Mouse (Mus musculus) hindbrain, embryonic 12.5 days (tissue): ENCODE measurements at regions not wholly inside any gene's neighbourhood (a gene's known extent, or its start where the extent isn't known, plus 50 kb on each side); places are given as distances from the start of the nearest gene placed in this dataset.

Source experiments
- ATAC-seq: fragments of 200-750 bp; cut with Nextera tagmentation; 2 replicates; pipeline ENCODE4 v1.8.0; 2017; ENCODE audit warnings: moderate TSS enrichment; ENCODE audit not compliant: low FRiP score
- H3K27ac ChIP-seq: fragments of 300-500 bp; sonication (generic); 2 replicates; pipeline ENCODE4 v1.5.1; 2016; ENCODE audit warnings: mild to moderate bottlenecking
- H3K27me3 ChIP-seq: fragments of 300-500 bp; sonication (generic); 2 replicates; pipeline ENCODE4 v1.6.1; 2016; ENCODE audit warnings: mild to moderate bottlenecking
- H3K36me3 ChIP-seq: fragments of 300-500 bp; sonication (generic); 2 replicates; pipeline ENCODE4 v1.6.1; 2016; ENCODE audit warnings: mild to moderate bottlenecking
- H3K4me1 ChIP-seq: fragments of 300-500 bp; sonication (generic); 2 replicates; pipeline ENCODE4 v1.6.1; 2016
- H3K4me2 ChIP-seq: fragments of 300-500 bp; sonication (generic); replicated peaks from 2 replicates; pipeline ENCODE4 v1.6.1; 2016; ENCODE audit warnings: mild to moderate bottlenecking
- H3K4me3 ChIP-seq: fragments of 300-500 bp; sonication (generic); 2 replicates; pipeline ENCODE4 v1.5.1; 2016; ENCODE audit warnings: mild to moderate bottlenecking
- H3K9ac ChIP-seq: fragments of 300-500 bp; sonication (generic); 2 replicates; pipeline ENCODE4 v1.6.1; 2016; ENCODE audit warnings: mild to moderate bottlenecking, moderate library complexity
- H3K9me3 ChIP-seq: fragments of 300-500 bp; sonication (generic); replicated peaks from 2 replicates; pipeline ENCODE4 v1.6.1; 2016; ENCODE audit warnings: mild to moderate bottlenecking
- WGBS: fragments of 180-500 bp; shearing (Covaris S2); methylation state at CpG from one replicate; pipeline ENCODE4 v1.1.7; 2016; 5-methylcytosine and 5-hydroxymethylcytosine counted together

GRCm38 (mm10) chr4:131416209-131416608 lies 421.9 kb downstream of the Ptpru start:
- WGBS, result 56% methylated on average over 3 of the region's 3 CpGs
- Histone ChIP-seq H3K4me3 (no peak overlapping the region), H3K36me3 (no peaks in the 10 kb centered on the region), H3K9ac (no peak overlapping the region), H3K4me2 (no peak overlapping the region), H3K4me1 (peaks cover 7% of the 10 kb centered on the region), H3K9me3 (no peaks in the 10 kb centered on the region), H3K27ac (no peak overlapping the region), H3K27me3 (no peaks in the 10 kb centered on the region)
- ATAC-seq, result no peak

- H3K4me1 ChIP-seq, result peaks cover under 1% of the 10 kb centered on the region; the same call in 1 of the 2 replicates
- ATAC-seq, result no peak
- H3K4me3 ChIP-seq, result no peak overlapping the region
- H3K9ac ChIP-seq, result no peak overlapping the region
- 82% methylated on average over 14 of the region's 14 CpGs for WGBS
- no peak overlapping the region for H3K27ac ChIP-seq
- H3K9me3 ChIP-seq, result no peaks in the 10 kb centered on the region
- no peaks in the 10 kb centered on the region for H3K27me3 ChIP-seq
- H3K4me2 ChIP-seq, result no peak overlapping the region
- H3K36me3 ChIP-seq, result no peaks in the 10 kb centered on the region
Measured at GRCm38 (mm10) chr4:131417159-131417748, 420.8 kb downstream of the Ptpru start.

- no peak overlapping the region for H3K27ac ChIP-seq
- 42% methylated on average over 11 of the region's 11 CpGs for WGBS
- no peaks in the 10 kb centered on the region for H3K36me3 ChIP-seq
- ATAC-seq, result no peak
- no peaks in the 10 kb centered on the region for H3K27me3 ChIP-seq
- peaks cover 23% of the 10 kb centered on the region for H3K4me1 ChIP-seq
- no peak overlapping the region for H3K9ac ChIP-seq
- no peak overlapping the region for H3K4me3 ChIP-seq
- no peaks in the 10 kb centered on the region for H3K9me3 ChIP-seq
- no peak overlapping the region for H3K4me2 ChIP-seq
Measured at GRCm38 (mm10) chr4:131425311-131425710, 412.8 kb downstream of the Ptpru start.

GRCm38 (mm10) chr4:131427871-131428270 lies 410.2 kb downstream of the Ptpru start:
- no peaks in the 10 kb centered on the region for H3K9me3 ChIP-seq
- 95% methylated on average over 7 of the region's 7 CpGs for WGBS
- no peak overlapping the region for H3K4me3 ChIP-seq
- H3K27me3 ChIP-seq, result no peaks in the 10 kb centered on the region
- H3K4me2 ChIP-seq, result no peak overlapping the region
- peaks cover 33% of the 10 kb centered on the region for H3K4me1 ChIP-seq
- H3K36me3 ChIP-seq, result no peaks in the 10 kb centered on the region
- H3K9ac ChIP-seq, result no peak overlapping the region
- no peak overlapping the region for H3K27ac ChIP-seq
- ATAC-seq, result no peak

GRCm38 (mm10) chr4:131429356-131429755 lies 408.7 kb downstream of the Ptpru start:
- H3K27me3 ChIP-seq, result no peaks in the 10 kb centered on the region
- H3K9ac ChIP-seq, result no peak overlapping the region
- H3K4me1 ChIP-seq, result peaks cover 38% of the 10 kb centered on the region
- H3K27ac ChIP-seq, result peak overlapping the region; percentile 40; the same call in 1 of the 2 replicates
- H3K4me3 ChIP-seq, result no peak overlapping the region
- peak; percentile 23 for ATAC-seq
- H3K36me3 ChIP-seq, result no peaks in the 10 kb centered on the region
- no peak overlapping the region for H3K4me2 ChIP-seq
- H3K9me3 ChIP-seq, result no peaks in the 10 kb centered on the region
- WGBS, result 41% methylated on average over 11 of the region's 11 CpGs

GRCm38 (mm10) chr4:131430420-131430819 lies 407.7 kb downstream of the Ptpru start:
- Histone ChIP-seq H3K9me3 (no peaks in the 10 kb centered on the region), H3K4me2 (no peak overlapping the region), H3K27me3 (no peaks in the 10 kb centered on the region), H3K4me1 (peaks cover 33% of the 10 kb centered on the region), H3K36me3 (no peaks in the 10 kb centered on the region), H3K4me3 (no peak overlapping the region), H3K27ac (no peak overlapping the region), H3K9ac (no peak overlapping the region)
- WGBS, result 83% methylated on average over 1 of the region's 1 CpGs
- ATAC-seq, result no peak

- Histone ChIP-seq H3K27ac (no peak overlapping the region), H3K9me3 (no peaks in the 10 kb centered on the region), H3K9ac (no peak overlapping the region), H3K4me3 (no peak overlapping the region), H3K27me3 (no peaks in the 10 kb centered on the region), H3K36me3 (no peaks in the 10 kb centered on the region), H3K4me2 (no peak overlapping the region), H3K4me1 (peaks cover 33% of the 10 kb centered on the region)
- ATAC-seq, result no peak
- 11% methylated on average over 5 of the region's 5 CpGs for WGBS
Measured at GRCm38 (mm10) chr4:131431188-131431587, 406.9 kb downstream of the Ptpru start.

GRCm38 (mm10) chr4:131432591-131433177 lies 405.4 kb downstream of the Ptpru start:
- ATAC-seq, result 0 out of 2 replicates have a peak, but pooled peaks have one; percentile 30
- peaks cover 41% of the 10 kb centered on the region for H3K4me1 ChIP-seq
- no peak overlapping the region for H3K4me2 ChIP-seq
- no peaks in the 10 kb centered on the region for H3K36me3 ChIP-seq
- no peak overlapping the region for H3K4me3 ChIP-seq
- WGBS, result 49% methylated on average over 13 of the region's 13 CpGs
- no peak overlapping the region for H3K9ac ChIP-seq
- no peaks in the 10 kb centered on the region for H3K27me3 ChIP-seq
- H3K27ac ChIP-seq, result peak overlapping the region; percentile 49
- H3K9me3 ChIP-seq, result no peaks in the 10 kb centered on the region

- Histone ChIP-seq H3K36me3 (no peaks in the 10 kb centered on the region), H3K27ac (no peak overlapping the region), H3K4me1 (peaks cover 25% of the 10 kb centered on the region), H3K4me2 (no peak overlapping the region), H3K9me3 (no peaks in the 10 kb centered on the region), H3K9ac (no peak overlapping the region), H3K4me3 (no peak overlapping the region), H3K27me3 (no peaks in the 10 kb centered on the region)
- ATAC-seq, result no peak
- 88% methylated on average over 12 of the region's 12 CpGs for WGBS
Measured at GRCm38 (mm10) chr4:131435222-131435621, 402.9 kb downstream of the Ptpru start.

GRCm38 (mm10) chr4:131438403-131438802 lies 399.7 kb downstream of the Ptpru start:
- no peak overlapping the region for H3K27ac ChIP-seq
- WGBS, result 76% methylated on average over 2 of the region's 2 CpGs
- no peaks in the 10 kb centered on the region for H3K9me3 ChIP-seq
- H3K4me1 ChIP-seq, result peaks cover 10% of the 10 kb centered on the region
- H3K36me3 ChIP-seq, result no peaks in the 10 kb centered on the region
- H3K27me3 ChIP-seq, result no peaks in the 10 kb centered on the region
- no peak overlapping the region for H3K9ac ChIP-seq
- H3K4me3 ChIP-seq, result no peak overlapping the region
- no peak overlapping the region for H3K4me2 ChIP-seq
- ATAC-seq, result no peak

- ATAC-seq, result no peak
- H3K36me3 ChIP-seq, result no peaks in the 10 kb centered on the region
- H3K4me2 ChIP-seq, result no peak overlapping the region
- H3K9ac ChIP-seq, result no peak overlapping the region
- no peaks in the 10 kb centered on the region for H3K9me3 ChIP-seq
- no peak overlapping the region for H3K4me3 ChIP-seq
- no peak overlapping the region for H3K27ac ChIP-seq
- H3K27me3 ChIP-seq, result no peaks in the 10 kb centered on the region
- WGBS, result 28% methylated on average over 2 of the region's 2 CpGs
- peaks cover 10% of the 10 kb centered on the region for H3K4me1 ChIP-seq
Measured at GRCm38 (mm10) chr4:131438883-131439282, 399.2 kb downstream of the Ptpru start.

GRCm38 (mm10) chr4:131440845-131441244 lies 397.2 kb downstream of the Ptpru start:
- Histone ChIP-seq H3K27me3 (no peaks in the 10 kb centered on the region), H3K4me3 (no peak overlapping the region), H3K4me1 (peaks cover 10% of the 10 kb centered on the region), H3K27ac (no peak overlapping the region), H3K9me3 (no peaks in the 10 kb centered on the region), H3K9ac (no peak overlapping the region), H3K4me2 (no peak overlapping the region), H3K36me3 (no peaks in the 10 kb centered on the region)
- WGBS, result 73% methylated on average over 3 of the region's 3 CpGs
- ATAC-seq, result no peak

GRCm38 (mm10) chr4:131443518-131443917 lies 394.6 kb downstream of the Ptpru start:
- Histone ChIP-seq H3K9me3 (no peaks in the 10 kb centered on the region), H3K36me3 (no peaks in the 10 kb centered on the region), H3K4me3 (no peak overlapping the region), H3K4me2 (no peak overlapping the region), H3K9ac (no peak overlapping the region), H3K4me1 (no peaks in the 10 kb centered on the region), H3K27ac (no peak overlapping the region), H3K27me3 (no peaks in the 10 kb centered on the region)
- WGBS, result 66% methylated on average over 2 of the region's 2 CpGs
- ATAC-seq, result no peak
